Mouse (Mus musculus) ES-E14 (cell line): ENCODE data around the gene Plcd1.

Experiments
- CHD2 ChIP-seq: IDR thresholded peaks from 2 replicates; pipeline ENCODE4 v1.6.1; 2014; ENCODE audit warnings: mild to moderate bottlenecking, low read depth, low read length, inconsistent platforms
- HCFC1 ChIP-seq: IDR thresholded peaks from 2 replicates; pipeline ENCODE4 v1.6.1; 2012; ENCODE audit warnings: low read length, inconsistent platforms, borderline replicate concordance; ENCODE audit not compliant: insufficient read depth
- MAFK ChIP-seq: IDR thresholded peaks from 2 replicates; pipeline ENCODE4 v1.6.1; 2014; ENCODE audit warnings: mild to moderate bottlenecking, low read depth, low read length, inconsistent platforms; ENCODE audit not compliant: insufficient read depth
- ZC3H11A ChIP-seq: IDR thresholded peaks from 2 replicates; pipeline ENCODE4 v1.6.1; 2012; ENCODE audit warnings: low read depth, mild to moderate bottlenecking, inconsistent platforms, low read length, borderline replicate concordance
- ZNF384 ChIP-seq: IDR thresholded peaks from 2 replicates; pipeline ENCODE4 v1.6.1; 2012; ENCODE audit warnings: low read depth, low read length, inconsistent platforms

GRCm38 (mm10) chr9:119086451-119086850 lies 6.9 kb downstream of the Plcd1 start:
- no peak for TF ChIP-seq ZNF384
- TF ChIP-seq CHD2: no peak
- TF ChIP-seq HCFC1: no peak
- no peak for TF ChIP-seq MAFK
- no peak for TF ChIP-seq ZC3H11A
